8 mouse cellular contexts compared by ENCODE assay signal in the genomic region with DNA sequence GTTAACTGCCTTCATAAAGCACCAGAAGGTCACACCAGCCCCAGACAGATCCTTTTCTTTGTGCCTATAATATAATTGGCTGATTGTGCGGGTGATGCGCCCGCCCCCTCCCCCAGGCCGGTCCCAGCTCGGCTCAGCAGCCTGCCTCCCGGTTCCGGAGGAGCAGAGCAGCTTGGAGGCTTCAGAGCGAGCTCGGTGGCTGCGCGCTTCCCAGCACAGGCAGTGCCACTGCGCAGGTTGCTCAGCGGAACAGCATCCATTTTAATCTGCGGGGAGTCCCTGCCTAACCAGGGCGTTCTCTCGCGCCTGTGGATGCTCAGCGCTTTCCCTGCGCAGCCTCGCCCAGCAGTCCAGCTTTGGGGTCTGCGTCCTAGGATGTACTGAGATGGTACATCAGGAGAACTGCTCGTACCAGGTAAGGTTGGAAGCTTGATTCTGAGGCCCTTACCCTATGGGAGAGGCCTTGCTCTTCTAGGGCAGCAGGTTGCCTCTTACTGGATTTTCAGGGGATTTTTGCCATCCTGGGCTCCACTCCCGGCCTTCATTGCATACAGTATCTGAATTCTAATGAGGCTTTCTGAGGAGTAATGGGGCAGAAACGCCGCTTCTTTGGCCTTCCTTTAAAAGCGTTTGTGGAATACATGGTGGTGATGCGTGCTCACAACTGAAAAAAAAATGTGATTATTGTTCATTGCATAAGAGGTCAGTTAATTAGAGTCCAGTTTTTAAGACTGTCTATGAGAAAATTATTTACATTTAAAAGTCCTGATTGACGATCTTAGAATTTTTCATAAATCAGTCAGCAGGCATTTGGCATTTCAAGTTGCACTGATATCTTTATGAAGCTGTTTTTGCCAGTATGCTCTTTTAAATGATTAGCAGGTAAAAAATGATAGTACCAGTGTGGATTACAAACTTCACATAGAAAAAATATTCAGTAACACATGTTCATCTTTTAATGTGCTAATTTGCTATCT.
DNase-seq lines count a peak whose midpoint lies in the region; ATAC-seq and TF ChIP-seq lines count a peak whose summit lies in the region.

No protein-coding gene starts in this region.

- peak; percentile 34; the same call in 1 of the 2 replicates for ATAC-seq in liver, embryonic 11.5 days (replicated peaks; ENCODE audit: low FRiP score)

- 26% methylated on average over 28 of the region's 28 CpGs for WGBS in liver, embryonic 11.5 days
- WGBS in olfactory bulb, adult 2 months = 3% methylated on average over 28 of the region's 28 CpGs

- no peak overlapping the region for H3K9ac ChIP-seq in liver, embryonic 11.5 days (ENCODE audit: low read depth, low read length)

- H3K36me3 ChIP-seq in liver, embryonic 11.5 days (ENCODE audit: control insufficient read depth, insufficient read depth, low read length) = no peaks in the 10 kb centered on the region

- TF ChIP-seq POLR2A in olfactory bulb, adult 2 months (IDR thresholded peaks at IDR 0.05; ENCODE audit: insufficient read depth, low read depth, low read length) = peak; percentile 93

- no peak overlapping the region for H3K4me3 ChIP-seq in liver, embryonic 11.5 days (ENCODE audit: low read depth, low read length)
- peak overlapping the region; percentile 78 for H3K4me3 ChIP-seq in olfactory bulb, adult 2 months (ENCODE audit: insufficient read depth, low read depth, low read length)

- intact Hi-C loops in gastrocnemius, postnatal 14 days (cut with DNase I; ENCODE audit: low total_unique reads) = no loop called here

- H3K9me3 ChIP-seq in liver, embryonic 11.5 days (ENCODE audit: control insufficient read depth, low read length) = no peaks in the 10 kb centered on the region

- TF ChIP-seq CTCF in olfactory bulb, adult 2 months (IDR thresholded peaks at IDR 0.05; ENCODE audit: insufficient read depth, low read depth, low read length) = no peak

- no peaks in the 10 kb centered on the region; the same call in 1 of the 2 replicates for H3K4me1 ChIP-seq in liver, embryonic 11.5 days (replicated peaks; ENCODE audit: control insufficient read depth, insufficient read depth, low read length)
- H3K4me1 ChIP-seq in olfactory bulb, adult 2 months (ENCODE audit: control insufficient read depth, insufficient read depth, low read length) = peaks cover 22% of the 10 kb centered on the region

- peak; percentile 42 for DNase-seq in gastrocnemius, postnatal 14 days
- DNase-seq in gastrocnemius, adult 18-20 months (ENCODE audit: low spot score) = no peak
- peak; percentile 95 to 96 for DNase-seq in cerebellum, postnatal 25 days
- peak; percentile 78 to 81 for DNase-seq in frontal cortex, postnatal 14 days (ENCODE audit: low spot score in 2 of 2)
- peak; percentile 18 to 63 for DNase-seq in kidney, postnatal 25 days
- peak; percentile 53 for DNase-seq in liver, embryonic 11.5 days (ENCODE audit: low spot score)
- no peak for DNase-seq in spleen, adult 18-20 months

- H3K27me3 ChIP-seq in liver, embryonic 11.5 days (replicated peaks; ENCODE audit: control insufficient read depth, insufficient read depth, low read length) = no peaks in the 10 kb centered on the region

- H3K4me2 ChIP-seq in liver, embryonic 11.5 days = peak overlapping the region; percentile 58

- H3K27ac ChIP-seq in liver, embryonic 11.5 days (ENCODE audit: low read depth, low read length) = no peak overlapping the region
- H3K27ac ChIP-seq in olfactory bulb, adult 2 months (ENCODE audit: insufficient read depth, low read depth, low read length) = peak overlapping the region; percentile 99

Comparison
In these comparisons a context has a peak if more than half of its experiments do, and no peak if none do; other contexts are left out.
1. DNase-seq: peak in gastrocnemius, postnatal 14 days (single experiment), cerebellum, postnatal 25 days (2 of 2), frontal cortex, postnatal 14 days (2 of 2), kidney, postnatal 25 days (2 of 2) and liver, embryonic 11.5 days (single experiment); none in gastrocnemius, adult 18-20 months (single experiment) and spleen, adult 18-20 months (0 of 2).